Mouse (Mus musculus) ES-Bruce4 (cell line): ENCODE results near the gene Hist1h2an. TPM values are rescaled to one million over a fixed set of nuclear protein-coding genes. Genes with fewer than 3 reads are reported as not detected.
"Not testable (repeated sequence)": the region's sequence is repeated elsewhere in the genome, so short reads cannot be mapped to it uniquely, and the experiment has no call there.

Experiments
- H3K27ac ChIP-seq: 2 replicates; pipeline ENCODE4 v1.5.1; 2012; ENCODE audit warnings: low read length, inconsistent platforms; ENCODE audit not compliant: insufficient read depth
- H3K27me3 ChIP-seq: 2 replicates; pipeline ENCODE4 v1.6.1; 2012; ENCODE audit warnings: mild to moderate bottlenecking, low read length, inconsistent platforms; ENCODE audit not compliant: control insufficient read depth, poor library complexity, insufficient read depth, severe bottlenecking
- H3K36me3 ChIP-seq: 2 replicates; pipeline ENCODE4 v1.6.1; 2012; ENCODE audit warnings: inconsistent platforms, mild to moderate bottlenecking, low read length, moderate library complexity; ENCODE audit not compliant: control insufficient read depth, poor library complexity, insufficient read depth, severe bottlenecking
- H3K4me1 ChIP-seq: one replicate; pipeline ENCODE4 v1.8.1; 2011; ENCODE audit warnings: low read length; ENCODE audit not compliant: control insufficient read depth, insufficient read depth
- H3K4me3 ChIP-seq: 2 replicates; pipeline ENCODE4 v1.5.1; 2011; ENCODE audit warnings: low read depth, mild to moderate bottlenecking, low read length
- H3K9ac ChIP-seq: 2 replicates; pipeline ENCODE4 v1.6.1; 2012; ENCODE audit warnings: low read depth, mild to moderate bottlenecking, inconsistent platforms; ENCODE audit not compliant: poor library complexity, severe bottlenecking
- H3K9me3 ChIP-seq: replicated peaks from 2 replicates; pipeline ENCODE4 v1.6.1; 2012; ENCODE audit warnings: mild to moderate bottlenecking, low read length, inconsistent platforms; ENCODE audit not compliant: control insufficient read depth, poor library complexity, insufficient read depth, severe bottlenecking
- CTCF ChIP-seq: IDR thresholded peaks from one replicate; pipeline ENCODE4 v1.8.1; 2011; ENCODE audit warnings: low read depth, low read length
- EP300 ChIP-seq: IDR thresholded peaks from 2 replicates; pipeline ENCODE4 v1.6.1; 2011; ENCODE audit warnings: low read depth, low read length; ENCODE audit not compliant: insufficient read depth
- POLR2A ChIP-seq: IDR thresholded peaks from one replicate; pipeline ENCODE4 v1.8.1; 2011; ENCODE audit warnings: low read length; ENCODE audit not compliant: insufficient read depth
- polyA plus RNA-seq: library from polyadenylated mRNA; stranded (reverse); fragments of >200 nt; gene quantifications from 2 replicates; pipeline ENCODE4 v1.2.4, GENCODE M21; 2011; ENCODE audit warnings: low read depth; ENCODE audit not compliant: missing spikeins, insufficient read depth, insufficient read length

Hist1h2an gene
- polyA plus RNA-seq, 1 experiment = not detected

DNA sequence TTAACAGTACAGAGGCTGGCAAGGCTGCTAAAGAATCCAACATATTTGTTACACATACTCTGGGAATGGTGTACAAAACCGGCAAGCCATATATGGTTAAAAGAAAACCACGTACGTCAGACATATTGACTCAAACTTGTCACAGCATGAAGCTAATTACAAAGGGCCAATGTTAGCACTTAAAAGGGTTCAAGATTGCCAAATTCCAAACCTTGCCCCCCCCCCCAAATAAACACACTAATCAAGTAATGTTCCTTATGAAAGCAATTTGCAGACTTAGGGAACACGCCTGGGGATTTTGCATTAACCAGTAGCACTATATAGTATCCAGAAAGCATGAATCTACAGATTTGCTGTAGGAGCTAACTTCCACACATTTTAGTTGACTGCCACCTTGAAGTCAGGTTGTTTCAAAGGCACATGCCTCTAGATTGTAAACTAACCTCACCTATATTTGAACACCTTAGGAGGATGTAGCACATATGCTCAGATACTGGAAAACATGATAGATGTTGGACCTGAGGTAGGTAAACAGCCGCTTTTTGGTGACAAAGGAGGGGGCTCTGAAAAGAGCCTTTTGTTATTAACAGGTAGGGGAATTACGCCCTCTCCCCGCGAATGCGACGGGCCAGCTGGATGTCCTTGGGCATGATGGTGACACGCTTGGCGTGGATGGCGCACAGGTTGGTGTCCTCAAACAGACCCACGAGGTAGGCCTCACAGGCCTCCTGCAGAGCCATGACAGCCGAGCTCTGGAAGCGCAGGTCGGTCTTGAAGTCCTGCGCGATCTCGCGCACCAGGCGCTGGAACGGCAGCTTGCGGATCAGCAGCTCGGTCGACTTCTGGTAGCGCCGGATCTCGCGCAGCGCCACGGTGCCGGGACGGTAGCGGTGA lies 4.4 kb downstream of the Hist1h2an start:
- not testable (repeated sequence) for H3K9me3 ChIP-seq, H3K27me3 ChIP-seq, H3K4me1 ChIP-seq, H3K36me3 ChIP-seq
- Histone ChIP-seq H3K9ac (peak overlapping the region; percentile 74), H3K4me3 (peak overlapping the region; percentile 91), H3K27ac (peak overlapping the region; percentile 63)
- TF ChIP-seq POLR2A = peak; percentile 84

DNA sequence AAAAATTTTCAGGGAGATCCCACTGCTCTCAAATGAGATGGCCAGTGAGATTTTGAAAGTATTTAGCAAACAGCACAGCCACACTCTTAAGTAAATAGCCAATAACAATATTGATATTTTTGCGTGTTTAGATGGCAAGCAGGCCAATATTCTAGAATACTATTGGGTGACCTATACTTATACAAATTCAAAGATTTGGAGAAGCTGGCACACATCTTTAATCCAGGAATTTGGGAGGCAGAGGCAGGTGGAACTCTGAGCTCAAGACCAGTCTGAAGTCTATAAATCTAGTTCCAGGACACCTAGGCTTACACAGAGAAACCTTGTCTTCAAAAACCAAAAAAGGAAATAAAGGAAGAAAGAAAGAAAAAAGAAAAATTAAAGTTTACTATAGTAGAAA lies 5.4 kb downstream of the Hist1h2an start:
- TF ChIP-seq EP300 (no peak), POLR2A (no peak), CTCF (no peak)
- Histone ChIP-seq H3K9me3 (no peaks in the 10 kb centered on the region), H3K36me3 (no peaks in the 10 kb centered on the region), H3K27me3 (no peaks in the 10 kb centered on the region), H3K4me1 (peaks cover 2% of the 10 kb centered on the region), H3K27ac (no peak overlapping the region), H3K9ac (no peak overlapping the region), H3K4me3 (no peak overlapping the region)

DNA sequence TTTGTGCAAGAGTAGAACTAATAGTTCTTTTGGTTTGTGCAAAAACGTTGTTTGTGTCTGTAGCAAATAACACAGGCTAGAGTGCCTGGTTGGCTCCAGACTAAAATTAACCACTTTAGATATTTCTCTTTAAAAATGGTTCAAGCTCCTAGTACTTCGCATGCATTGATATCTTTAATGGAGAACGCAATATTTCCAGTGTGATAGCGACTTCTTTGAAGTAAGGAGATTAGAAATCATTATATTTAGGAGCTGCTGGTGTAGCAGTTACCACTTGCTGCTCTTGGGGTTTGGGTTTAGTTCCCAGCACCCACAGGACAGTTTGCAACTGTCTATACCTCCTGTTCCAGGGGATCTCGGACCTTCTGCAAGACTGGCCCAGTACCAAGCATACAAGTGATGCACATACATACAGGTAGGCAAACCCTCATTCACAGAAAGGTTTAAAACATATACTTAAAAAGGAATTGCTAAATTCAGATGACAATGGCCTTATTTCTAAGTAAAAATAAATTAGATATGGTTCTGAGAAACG lies 5.9 kb downstream of the Hist1h2an start:
- no peak overlapping the region for H3K4me3 ChIP-seq
- no peaks in the 10 kb centered on the region for H3K9me3 ChIP-seq
- TF ChIP-seq EP300 (no peak), POLR2A (no peak), CTCF (no peak)
- H3K4me1 ChIP-seq = peaks cover 2% of the 10 kb centered on the region
- no peaks in the 10 kb centered on the region for H3K36me3 ChIP-seq
- 0 out of 2 replicates have a peak overlapping the region, but pooled peaks have one; percentile 25 for H3K9ac ChIP-seq
- H3K27ac ChIP-seq = no peak overlapping the region
- H3K27me3 ChIP-seq = no peaks in the 10 kb centered on the region

DNA sequence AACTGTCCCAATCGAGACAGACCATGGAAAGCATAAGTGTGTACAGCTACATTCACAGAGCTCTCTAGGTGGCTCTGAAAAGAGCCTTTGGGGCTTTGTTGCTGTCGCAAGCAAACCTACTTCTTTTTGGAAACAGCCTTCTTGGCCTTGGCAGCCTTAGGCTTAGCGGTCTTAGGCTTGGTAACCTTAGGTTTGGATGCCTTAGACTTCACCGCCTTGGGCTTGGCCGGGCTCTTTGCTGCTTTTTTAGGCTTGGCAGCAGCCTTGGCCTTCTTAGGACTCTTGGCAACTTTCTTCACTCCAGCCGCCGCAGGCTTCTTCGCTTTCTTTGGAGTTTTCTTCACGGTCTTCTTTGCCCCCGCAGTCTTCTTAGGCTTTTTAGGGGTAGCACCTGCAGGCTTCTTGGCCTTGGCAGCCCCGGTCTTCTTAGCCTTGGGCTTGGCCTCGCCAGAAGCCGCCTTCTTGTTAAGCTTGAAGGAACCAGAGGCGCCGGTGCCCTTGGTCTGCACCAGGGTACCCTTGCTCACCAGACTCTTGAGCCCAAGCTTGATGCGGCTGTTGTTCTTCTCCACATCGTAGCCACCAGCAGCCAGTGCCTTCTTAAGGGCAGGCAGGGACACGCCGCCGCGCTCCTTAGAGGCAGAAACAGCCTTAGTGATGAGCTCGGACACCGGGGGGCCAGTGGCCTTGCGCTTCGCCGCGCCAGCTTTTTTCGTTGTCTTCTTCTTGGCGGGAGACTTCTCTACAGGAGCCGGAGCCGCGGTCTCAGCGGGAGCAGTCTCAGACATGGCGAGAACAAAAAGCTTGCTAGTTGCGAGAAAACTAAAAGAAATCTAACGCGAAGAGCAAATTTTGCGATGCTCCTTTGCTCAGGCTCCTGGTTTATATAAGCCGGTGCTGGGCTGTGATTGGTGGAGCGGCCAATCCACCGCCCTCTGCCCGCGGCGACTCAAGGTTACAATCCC lies 7.0 kb downstream of the Hist1h2an start, which contains the start of gene Hist1h1b:
TSS of gene Hist1h1b (minus strand) at position 859 of the 965 bp plus-strand sequence.
- Histone ChIP-seq H3K27ac (peak within 1 kb of the TSS; percentile 93), H3K9me3 (no peaks in the 10 kb centered on the region), H3K4me3 (peak within 1 kb of the TSS; percentile 78), H3K9ac (peak within 1 kb of the TSS; percentile 88), H3K27me3 (no peaks in the 10 kb centered on the region), H3K4me1 (peaks cover 2% of the 10 kb centered on the region), H3K36me3 (no peaks in the 10 kb centered on the region)
- TF ChIP-seq POLR2A = peak; percentile 92
- TF ChIP-seq EP300 = no peak

DNA sequence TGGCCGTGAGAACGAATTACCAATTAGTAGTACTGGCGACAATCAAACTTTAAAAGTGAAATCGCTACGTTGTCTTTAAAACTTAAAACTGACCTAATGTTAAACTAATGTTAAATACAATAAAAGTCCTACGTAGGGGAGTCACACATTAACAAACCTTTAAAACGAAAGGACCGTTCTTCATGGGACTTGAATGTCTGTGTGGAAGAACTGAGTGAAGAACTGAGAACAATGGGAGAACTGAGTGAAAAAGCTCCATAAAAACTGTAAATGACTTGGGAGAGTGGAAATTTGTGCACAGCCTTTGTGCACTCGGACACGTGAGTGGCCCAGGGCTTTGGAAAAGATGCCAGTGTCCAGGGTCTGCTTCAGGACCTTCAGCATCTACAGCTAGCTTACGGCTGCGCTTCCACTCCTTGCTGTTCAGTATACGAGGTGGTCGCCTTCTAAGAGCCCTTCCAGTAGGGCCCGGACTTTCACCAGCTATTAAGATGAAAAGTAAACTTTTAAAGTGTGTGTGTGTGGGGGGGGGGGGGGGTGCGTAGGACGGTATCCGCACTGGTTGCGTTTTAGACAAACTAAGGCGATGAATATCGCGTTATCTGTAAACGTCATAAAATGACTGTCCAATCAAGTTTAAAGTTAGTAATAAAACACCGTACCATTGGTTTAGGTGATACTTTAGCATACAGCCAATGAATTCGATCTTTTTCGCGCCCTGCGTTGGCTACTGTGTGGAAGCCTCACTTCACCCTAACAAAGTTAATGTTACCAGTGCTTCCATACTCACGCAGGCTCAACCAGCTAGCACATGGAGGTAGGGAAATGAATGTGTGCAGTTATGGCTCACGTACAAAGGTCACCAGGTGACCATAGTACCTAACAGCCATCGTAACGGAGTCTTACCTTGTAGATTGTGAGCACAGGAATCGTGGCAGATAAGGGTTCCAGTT lies 7.9 kb downstream of the Hist1h2an start:
- TF ChIP-seq EP300 = no peak
- TF ChIP-seq CTCF = no peak
- peak; percentile 99 for TF ChIP-seq POLR2A
- no peaks in the 10 kb centered on the region for H3K4me1 ChIP-seq

More for the DNA sequence above, 7.9 kb downstream of the Hist1h2an start:
- Histone ChIP-seq H3K27me3 (no peaks in the 10 kb centered on the region), H3K9me3 (no peaks in the 10 kb centered on the region), H3K9ac (peak overlapping the region; percentile 88), H3K36me3 (no peaks in the 10 kb centered on the region), H3K27ac (peak overlapping the region; percentile 93), H3K4me3 (peak overlapping the region; percentile 94)
